Mouse (Mus musculus) megakaryocyte, embryonic 14.5 days (primary cell): ENCODE measurements around the gene Mdga1.

Experiments used
- FLI1 ChIP-seq: IDR thresholded peaks from 2 replicates; pipeline ENCODE4 v1.6.1; 2012; ENCODE audit warnings: low read length, inconsistent platforms, mixed read lengths
- GATA1 ChIP-seq: IDR thresholded peaks from 3 replicates; pipeline ENCODE4 v1.6.1; 2012; ENCODE audit warnings: mixed read lengths, low read length, inconsistent platforms, borderline replicate concordance

GRCm38 (mm10) chr17:29998566-29999295 lies 28.8 kb upstream of the Mdga1 start:
- TF ChIP-seq FLI1 = no peak
- TF ChIP-seq GATA1 = no peak
